Mouse (Mus musculus) erythroblast, embryonic 14.5 days (primary cell): Measurements from ENCODE around the gene Wtap.

ENCODE experiments used
- GATA1 ChIP-seq: IDR thresholded peaks from 2 replicates; pipeline ENCODE4 v1.6.1; 2012; ENCODE audit warnings: low read length, inconsistent platforms, mixed read lengths
- TAL1 ChIP-seq: IDR thresholded peaks from 3 replicates; pipeline ENCODE4 v1.6.1; 2012; ENCODE audit warnings: low read length, inconsistent platforms, mixed read lengths

DNA sequence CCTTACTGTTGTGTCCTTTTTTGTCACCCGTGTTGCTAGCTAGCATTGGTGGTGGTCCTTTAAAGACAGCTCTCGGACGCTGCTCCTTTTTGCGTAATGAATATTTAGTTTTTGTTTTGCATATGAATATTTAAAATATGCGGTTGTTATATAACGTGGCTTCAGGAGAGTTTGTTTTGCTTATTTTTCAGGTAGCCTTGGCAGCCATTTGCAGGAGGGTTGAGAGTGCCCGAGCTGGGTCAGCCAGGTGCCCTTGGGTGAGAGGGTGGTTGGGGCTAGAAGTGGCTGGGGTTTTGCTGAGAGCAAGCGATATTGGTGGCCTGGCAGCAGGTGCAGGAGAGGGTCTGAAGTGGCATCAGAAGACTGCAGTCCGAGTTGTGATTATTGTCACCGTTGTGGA, 14.6 kb upstream of the Wtap start:
- TF ChIP-seq GATA1 = no peak
- TF ChIP-seq TAL1 = no peak
